In the genomic region with DNA sequence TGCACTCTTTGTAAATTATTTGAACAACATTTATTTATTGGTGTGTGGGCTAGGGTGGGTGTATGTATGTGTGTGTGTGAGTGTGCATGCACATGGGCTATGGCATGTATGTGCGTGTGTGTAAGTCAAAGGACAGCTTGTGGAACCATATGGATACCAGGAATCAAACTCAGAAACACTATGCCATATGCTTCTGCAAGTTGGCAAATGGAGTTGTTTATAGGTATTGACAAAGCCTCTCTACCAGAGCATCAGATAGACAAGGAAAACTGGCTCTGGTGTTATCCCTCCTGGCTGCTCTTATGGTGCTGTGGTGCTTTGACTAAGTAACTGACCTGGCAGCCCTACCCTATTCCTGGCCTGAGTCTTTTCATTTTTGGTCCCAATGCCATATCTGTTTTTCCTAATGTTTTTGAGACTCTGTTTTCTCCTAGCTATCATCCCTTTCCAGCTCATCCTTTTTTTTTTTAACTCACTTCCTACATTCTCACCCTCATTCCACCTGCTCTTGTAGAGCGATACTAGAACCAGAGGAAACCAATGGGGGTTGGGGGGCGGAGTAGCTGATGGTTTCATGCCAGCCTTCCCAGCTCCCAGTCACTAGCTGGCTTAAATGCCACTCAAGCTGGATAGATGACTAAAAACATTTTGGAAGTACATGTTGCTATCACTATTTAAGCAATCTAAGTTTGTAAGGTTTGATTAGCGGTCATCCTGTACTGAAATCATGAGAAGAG, we compare ENCODE assay signal across 29 mouse cellular contexts. TPM values are rescaled to one million over a fixed set of nuclear protein-coding genes. Genes with fewer than 3 reads are reported as not detected.
DNase-seq lines count a peak whose midpoint lies in the region; ATAC-seq and TF ChIP-seq lines count a peak whose summit lies in the region.
"Had no signal": no experiment of that assay in that cellular context is flagged by ENCODE, and none has a peak within 500 bp of the region (broad histone marks: within the 10 kb centered on the region; RNA-seq: fewer than 3 reads in every experiment).

No protein-coding gene starts in this region.

- H3K27ac ChIP-seq in forebrain, embryonic 15.5 days (replicated peaks): no peak overlapping the region
- no peak overlapping the region for H3K27ac ChIP-seq in forebrain, embryonic 11.5 days (ENCODE audit: low read depth, low read length)
- peak overlapping the region; percentile 75 for H3K27ac ChIP-seq in layer of hippocampus, adult 2 months
- H3K27ac ChIP-seq in neural tube, embryonic 15.5 days (replicated peaks): no peak overlapping the region
- H3K27ac ChIP-seq: embryonic facial prominence, embryonic 13.5 days; hindbrain, embryonic 14.5 days; liver, embryonic 13.5 days; macrophage had no signal

- WGBS in forebrain, embryonic 15.5 days: 81% methylated on average over 4 of the region's 4 CpGs
- WGBS in forebrain, embryonic 11.5 days: 91% methylated on average over 4 of the region's 4 CpGs
- 95% methylated on average over 4 of the region's 4 CpGs for WGBS in neural tube, embryonic 15.5 days

- no peaks in the 10 kb centered on the region for H3K27me3 ChIP-seq in forebrain, embryonic 15.5 days
- H3K27me3 ChIP-seq in forebrain, embryonic 11.5 days (ENCODE audit: control insufficient read depth, insufficient read depth, low read length): no peaks in the 10 kb centered on the region
- no peaks in the 10 kb centered on the region for H3K27me3 ChIP-seq in neural tube, embryonic 15.5 days (replicated peaks)
- H3K27me3 ChIP-seq: embryonic facial prominence, embryonic 13.5 days; liver, embryonic 13.5 days had no signal

- H3K36me3 ChIP-seq in forebrain, embryonic 15.5 days: no peaks in the 10 kb centered on the region
- no peaks in the 10 kb centered on the region for H3K36me3 ChIP-seq in forebrain, embryonic 11.5 days (ENCODE audit: control insufficient read depth, insufficient read depth, low read length)
- no peaks in the 10 kb centered on the region for H3K36me3 ChIP-seq in neural tube, embryonic 15.5 days
- H3K36me3 ChIP-seq: embryonic facial prominence, embryonic 13.5 days; liver, embryonic 13.5 days had no signal

- peak; percentile 79 for ATAC-seq in forebrain, embryonic 15.5 days (replicated peaks)
- ATAC-seq in forebrain, embryonic 11.5 days (replicated peaks; ENCODE audit: low FRiP score): no peak
- no peak for ATAC-seq in neural tube, embryonic 15.5 days (ENCODE audit: low FRiP score)
- ATAC-seq: CD4-positive, CD25-positive, alpha-beta regulatory T cell, adult 4 months had no signal

- no peak for TF ChIP-seq CTCF in layer of hippocampus, adult 2 months (conservative IDR thresholded peaks at IDR 0.05)

- H3K9me3 ChIP-seq in forebrain, embryonic 15.5 days: no peaks in the 10 kb centered on the region
- no peaks in the 10 kb centered on the region for H3K9me3 ChIP-seq in forebrain, embryonic 11.5 days (ENCODE audit: control insufficient read depth, low read length)
- no peaks in the 10 kb centered on the region for H3K9me3 ChIP-seq in neural tube, embryonic 15.5 days (replicated peaks)
- H3K9me3 ChIP-seq: embryonic facial prominence, embryonic 13.5 days; liver, embryonic 13.5 days had no signal

- H3K4me1 ChIP-seq in forebrain, embryonic 15.5 days: 0 out of 2 replicates have a peak, but pooled peaks cover 8% of the 10 kb centered on the region
- no peaks in the 10 kb centered on the region for H3K4me1 ChIP-seq in forebrain, embryonic 11.5 days (replicated peaks; ENCODE audit: control insufficient read depth, insufficient read depth, low read length)
- H3K4me1 ChIP-seq in neural tube, embryonic 15.5 days: no peaks in the 10 kb centered on the region
- H3K4me1 ChIP-seq: embryonic facial prominence, embryonic 13.5 days; liver, embryonic 13.5 days had no signal

- H3K9ac ChIP-seq in forebrain, embryonic 15.5 days (replicated peaks): no peak overlapping the region
- H3K9ac ChIP-seq in forebrain, embryonic 11.5 days (ENCODE audit: low read length): no peak overlapping the region
- no peak overlapping the region for H3K9ac ChIP-seq in neural tube, embryonic 15.5 days (replicated peaks)
- H3K9ac ChIP-seq: embryonic facial prominence, embryonic 13.5 days; hindbrain, embryonic 14.5 days; liver, embryonic 13.5 days had no signal

- no peak for DNase-seq in forebrain, embryonic 11.5 days (ENCODE audit: low spot score)
- peak; percentile 24 for DNase-seq in right cerebral cortex, adult 18-20 months
- DNase-seq in right cerebral cortex, postnatal 10 days (ENCODE audit: low spot score in 2 of 2): no peak
- DNase-seq in layer of hippocampus, adult 2 months (ENCODE audit: low spot score in 2 of 2): peak; percentile 57 to 67
- peak; percentile 36 for DNase-seq in telencephalon, adult 2 months (ENCODE audit: low read depth, low spot score)
- DNase-seq in spleen, postnatal 14 days (ENCODE audit: low spot score in 2 of 2): no peak
- DNase-seq: adrenal gland, postnatal 14 days; cerebellum, adult 11 months; cerebellum, adult 9-11 months; gastrocnemius, postnatal 25 days; heart, adult 18-20 months; heart, postnatal 36 days; kidney, adult 11 months; kidney, postnatal 14 days; left cerebral cortex, postnatal 4 days; liver, embryonic 13.5 days; lung, adult 2 months; lung, postnatal 10 days; midbrain, embryonic 14.5 days; retina, postnatal 1 day; right cerebral cortex, postnatal 4 days; thymus, postnatal 4 days had no signal

- no peak overlapping the region for H3K4me2 ChIP-seq in forebrain, embryonic 15.5 days (replicated peaks)
- H3K4me2 ChIP-seq in forebrain, embryonic 11.5 days (ENCODE audit: low read depth, low read length, severe bottlenecking): no peak overlapping the region
- no peak overlapping the region for H3K4me2 ChIP-seq in neural tube, embryonic 15.5 days
- H3K4me2 ChIP-seq: embryonic facial prominence, embryonic 13.5 days; heart, embryonic 11.5 days; hindbrain, embryonic 14.5 days; liver, embryonic 13.5 days had no signal

- H3K4me3 ChIP-seq in forebrain, embryonic 15.5 days: no peak overlapping the region
- no peak overlapping the region for H3K4me3 ChIP-seq in forebrain, embryonic 11.5 days (ENCODE audit: low read depth, low read length)
- H3K4me3 ChIP-seq in layer of hippocampus, adult 2 months: no peak overlapping the region
- H3K4me3 ChIP-seq in neural tube, embryonic 15.5 days (replicated peaks): no peak overlapping the region
- H3K4me3 ChIP-seq: embryonic facial prominence, embryonic 13.5 days; liver, embryonic 13.5 days had no signal

RNA-seq across cellular contexts. Expression of gene Gls, which starts 27.5 kb away (rescaled TPM):
- polyA plus RNA-seq in forebrain, embryonic 15.5 days (2015; fragmentation: Nextera tagmentation; extraction: Ambion mirVana): 35.4 and 37.1 TPM in 2 replicates
- polyA plus RNA-seq in forebrain, embryonic 11.5 days (2014; fragmentation: Nextera tagmentation; extraction: Ambion mirVana): 31.1 and 34.6 TPM in 2 replicates
- total RNA-seq in layer of hippocampus, adult 2 months (2021): 100 to 1,000 TPM; 391 to 398 TPM
- 30.7 and 33.1 TPM in 2 replicates for polyA plus RNA-seq in neural tube, embryonic 15.5 days (2015; fragmentation: Nextera tagmentation; extraction: Ambion mirVana)

Comparison
In these comparisons a context has a peak if more than half of its experiments do, and no peak if none do; other contexts are left out.
1. DNase-seq: peak in right cerebral cortex, adult 18-20 months (single experiment), layer of hippocampus, adult 2 months (2 of 2) and telencephalon, adult 2 months (single experiment); none in forebrain, embryonic 11.5 days (single experiment), right cerebral cortex, postnatal 10 days (0 of 2) and spleen, postnatal 14 days (0 of 2).